Mouse (Mus musculus): ENCODE measurements around the gene Gtf2a1l. TPM values are rescaled to one million over a fixed set of nuclear protein-coding genes. Genes with fewer than 3 reads are reported as not detected.

Gtf2a1l gene
- polyA plus RNA-seq, 1 experiment from 2014 or later: not detected

GRCm38 (mm10) chr17:88641836-88642235 lies 26.6 kb upstream of the Gtf2a1l start:
- Histone ChIP-seq H3K9me3 (ENCODE audit: control insufficient read depth, low read length) (no peaks in the 10 kb centered on the region), H3K4me1 (replicated peaks; ENCODE audit: control insufficient read depth, insufficient read depth) (no peaks in the 10 kb centered on the region), H3K27me3 (ENCODE audit: control insufficient read depth, insufficient read depth, low read length) (no peaks in the 10 kb centered on the region), H3K4me2 (replicated peaks; ENCODE audit: low read depth) (no peak overlapping the region), H3K9ac (ENCODE audit: low read length) (no peak overlapping the region), H3K27ac (replicated peaks) (no peak overlapping the region), H3K36me3 (ENCODE audit: control insufficient read depth, insufficient read depth, low read length) (peaks cover 6% of the 10 kb centered on the region; the same call in 1 of the 2 replicates), H3K4me3 (ENCODE audit: low read depth, low read length) (no peak overlapping the region)
- 85% methylated on average over 8 of the region's 8 CpGs for WGBS
- TF ChIP-seq EP300 (optimal IDR thresholded peaks at IDR 0.05) (no peak), CTCF (IDR thresholded peaks at IDR 0.05; ENCODE audit: low read depth) (no peak)
- no peak for ATAC-seq (ENCODE audit: low FRiP score, low TSS enrichment)
- DNase-seq (ENCODE audit: low spot score): no peak

- peaks cover 9% of the 10 kb centered on the region; the same call in 1 of the 2 replicates for H3K36me3 ChIP-seq (ENCODE audit: control insufficient read depth, insufficient read depth, low read length)
- H3K9ac ChIP-seq (ENCODE audit: low read length): no peak overlapping the region
- H3K27me3 ChIP-seq (ENCODE audit: control insufficient read depth, insufficient read depth, low read length): no peaks in the 10 kb centered on the region
- H3K9me3 ChIP-seq (ENCODE audit: control insufficient read depth, low read length): no peaks in the 10 kb centered on the region
- no peak overlapping the region for H3K4me3 ChIP-seq (ENCODE audit: low read depth, low read length)
- DNase-seq (ENCODE audit: low spot score) (no peak), ATAC-seq (ENCODE audit: low FRiP score, low TSS enrichment) (no peak)
- H3K27ac ChIP-seq (replicated peaks): no peak overlapping the region
- no peak overlapping the region for H3K4me2 ChIP-seq (replicated peaks; ENCODE audit: low read depth)
- no peaks in the 10 kb centered on the region for H3K4me1 ChIP-seq (replicated peaks; ENCODE audit: control insufficient read depth, insufficient read depth)
- no peak for TF ChIP-seq EP300 (optimal IDR thresholded peaks at IDR 0.05)
- TF ChIP-seq CTCF (IDR thresholded peaks at IDR 0.05; ENCODE audit: low read depth): no peak
- 86% methylated on average over 7 of the region's 7 CpGs for WGBS
Measured at GRCm38 (mm10) chr17:88644876-88645275, 23.6 kb upstream of the Gtf2a1l start.

DNA sequence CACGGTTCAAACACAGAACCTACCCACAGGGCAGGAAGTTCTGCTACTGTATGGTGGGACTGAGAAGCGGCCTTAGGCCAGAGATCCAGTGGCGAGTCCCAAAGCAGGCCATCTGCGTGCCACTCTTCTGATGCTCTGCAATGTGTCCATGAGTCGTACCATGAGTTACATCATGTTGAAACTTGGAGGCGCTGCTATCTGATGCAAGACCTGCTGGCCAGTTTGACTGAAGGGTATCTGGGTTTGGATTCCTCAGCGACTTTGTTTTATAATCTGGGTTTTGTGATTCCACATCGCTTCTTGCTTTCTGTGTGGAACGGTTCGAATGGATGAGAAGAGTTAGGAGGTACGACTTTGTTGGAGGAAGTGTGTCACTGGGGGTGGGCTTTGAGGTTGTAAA lies 23.2 kb upstream of the Gtf2a1l start:
- no peak for DNase-seq (ENCODE audit: low spot score)
- 86% methylated on average over 11 of the region's 11 CpGs for WGBS
- Histone ChIP-seq H3K4me1 (replicated peaks; ENCODE audit: control insufficient read depth, insufficient read depth) (no peaks in the 10 kb centered on the region), H3K27ac (replicated peaks) (no peak overlapping the region), H3K27me3 (ENCODE audit: control insufficient read depth, insufficient read depth, low read length) (no peaks in the 10 kb centered on the region), H3K4me2 (replicated peaks; ENCODE audit: low read depth) (no peak overlapping the region), H3K9me3 (ENCODE audit: control insufficient read depth, low read length) (no peaks in the 10 kb centered on the region), H3K4me3 (ENCODE audit: low read depth, low read length) (no peak overlapping the region), H3K36me3 (ENCODE audit: control insufficient read depth, insufficient read depth, low read length) (peaks cover 9% of the 10 kb centered on the region; the same call in 1 of the 2 replicates), H3K9ac (ENCODE audit: low read length) (no peak overlapping the region)
- ATAC-seq (ENCODE audit: low FRiP score, low TSS enrichment): no peak
- TF ChIP-seq CTCF (IDR thresholded peaks at IDR 0.05; ENCODE audit: low read depth): no peak
- no peak for TF ChIP-seq EP300 (optimal IDR thresholded peaks at IDR 0.05)

DNA sequence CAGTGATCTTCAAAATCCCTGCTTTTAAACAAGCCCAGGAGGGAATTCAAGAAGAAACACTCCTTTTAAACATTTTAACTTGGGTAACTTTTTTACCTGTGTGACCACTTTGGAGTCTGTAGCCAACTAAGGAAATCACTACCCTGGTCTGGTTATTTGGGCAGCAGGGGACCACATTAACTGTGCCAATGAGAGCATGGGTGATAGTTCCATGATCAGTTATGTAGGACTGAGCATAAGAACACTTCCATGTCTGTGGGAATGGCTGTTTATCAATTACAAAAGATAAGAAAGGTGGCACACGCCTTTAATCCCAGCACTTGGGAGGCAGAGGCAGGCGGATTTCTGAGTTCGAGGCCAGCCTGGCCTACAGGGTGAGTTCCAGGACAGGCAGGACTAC lies 21.3 kb upstream of the Gtf2a1l start:
- DNase-seq (ENCODE audit: low spot score): no peak
- Histone ChIP-seq H3K9me3 (ENCODE audit: control insufficient read depth, low read length) (no peaks in the 10 kb centered on the region), H3K27ac (replicated peaks) (no peak overlapping the region), H3K9ac (ENCODE audit: low read length) (no peak overlapping the region), H3K4me3 (ENCODE audit: low read depth, low read length) (no peak overlapping the region), H3K36me3 (ENCODE audit: control insufficient read depth, insufficient read depth, low read length) (peaks cover 9% of the 10 kb centered on the region; the same call in 1 of the 2 replicates), H3K4me2 (replicated peaks; ENCODE audit: low read depth) (no peak overlapping the region), H3K4me1 (replicated peaks; ENCODE audit: control insufficient read depth, insufficient read depth) (no peaks in the 10 kb centered on the region), H3K27me3 (ENCODE audit: control insufficient read depth, insufficient read depth, low read length) (no peaks in the 10 kb centered on the region)
- no peak for ATAC-seq (ENCODE audit: low FRiP score, low TSS enrichment)
- WGBS: 91% methylated on average over 3 of the region's 3 CpGs
- no peak for TF ChIP-seq CTCF (IDR thresholded peaks at IDR 0.05; ENCODE audit: low read depth)
- no peak for TF ChIP-seq EP300 (optimal IDR thresholded peaks at IDR 0.05)

- DNase-seq (ENCODE audit: low spot score): peak; percentile 68
- WGBS: 4% methylated on average over 9 of the region's 9 CpGs
- TF ChIP-seq CTCF (IDR thresholded peaks at IDR 0.05; ENCODE audit: low read depth) (peak; percentile 91), EP300 (optimal IDR thresholded peaks at IDR 0.05) (no peak)
Measured at GRCm38 (mm10) chr17:88652010-88652409, 16.4 kb upstream of the Gtf2a1l start.

DNA sequence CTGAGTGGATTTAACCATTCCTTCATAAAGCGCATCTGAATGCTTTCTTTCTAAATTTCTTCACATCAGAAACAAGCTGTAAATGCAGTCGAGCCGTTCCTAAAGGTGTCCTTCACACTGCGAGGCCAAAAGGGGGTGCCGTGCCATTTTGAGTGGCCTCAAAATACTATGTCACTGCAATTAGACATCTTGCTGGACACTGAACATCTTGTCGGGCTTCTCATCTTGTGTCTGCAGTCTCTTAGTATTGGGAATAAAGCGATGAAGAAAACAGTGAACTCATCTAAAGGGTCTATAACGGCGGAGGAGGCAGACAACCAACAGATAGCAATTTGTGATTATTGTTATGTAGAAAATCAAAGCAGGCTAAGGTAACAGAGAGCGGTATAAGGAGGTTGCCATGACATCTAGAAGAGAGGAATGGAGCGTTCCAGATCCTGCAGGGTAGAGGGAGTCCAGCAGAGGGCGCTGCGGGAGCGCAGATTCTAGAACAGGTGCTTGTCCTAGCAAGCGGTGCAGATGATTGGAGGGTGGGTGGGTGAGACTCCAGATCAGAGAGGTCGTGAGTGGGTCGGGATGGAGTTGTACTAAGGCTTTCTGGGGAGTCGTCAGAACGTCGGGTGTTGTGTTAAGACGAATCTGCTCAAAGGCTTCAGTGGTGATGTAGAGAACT lies 15.6 kb upstream of the Gtf2a1l start:
- no peak overlapping the region for H3K4me2 ChIP-seq (replicated peaks; ENCODE audit: low read depth)
- 22% methylated on average over 21 of the region's 21 CpGs for WGBS
- ATAC-seq (ENCODE audit: low FRiP score, low TSS enrichment): 0 out of 2 replicates have a peak, but pooled peaks have one; percentile 47
- H3K27me3 ChIP-seq (ENCODE audit: control insufficient read depth, insufficient read depth, low read length): no peaks in the 10 kb centered on the region
- no peak overlapping the region for H3K9ac ChIP-seq (ENCODE audit: low read length)
- 0 out of 2 replicates have a peak, but pooled peaks cover 3% of the 10 kb centered on the region for H3K36me3 ChIP-seq (ENCODE audit: control insufficient read depth, insufficient read depth, low read length)
- H3K27ac ChIP-seq (replicated peaks): no peak overlapping the region
- peak; percentile 82 for DNase-seq (ENCODE audit: low spot score)
- H3K9me3 ChIP-seq (ENCODE audit: control insufficient read depth, low read length): no peaks in the 10 kb centered on the region
- no peaks in the 10 kb centered on the region for H3K4me1 ChIP-seq (replicated peaks; ENCODE audit: control insufficient read depth, insufficient read depth)
- TF ChIP-seq CTCF (IDR thresholded peaks at IDR 0.05; ENCODE audit: low read depth) (peak; percentile 94), EP300 (optimal IDR thresholded peaks at IDR 0.05) (no peak)
- no peak overlapping the region for H3K4me3 ChIP-seq (ENCODE audit: low read depth, low read length)

More at GRCm38 (mm10) chr17:88652010-88652409, 16.4 kb upstream of the Gtf2a1l start:
- Histone ChIP-seq H3K9ac (ENCODE audit: low read length) (no peak overlapping the region), H3K4me3 (ENCODE audit: low read depth, low read length) (no peak overlapping the region), H3K9me3 (ENCODE audit: control insufficient read depth, low read length) (no peaks in the 10 kb centered on the region), H3K36me3 (ENCODE audit: control insufficient read depth, insufficient read depth, low read length) (0 out of 2 replicates have a peak, but pooled peaks cover 3% of the 10 kb centered on the region), H3K27me3 (ENCODE audit: control insufficient read depth, insufficient read depth, low read length) (no peaks in the 10 kb centered on the region), H3K27ac (replicated peaks) (no peak overlapping the region), H3K4me1 (replicated peaks; ENCODE audit: control insufficient read depth, insufficient read depth) (no peaks in the 10 kb centered on the region), H3K4me2 (replicated peaks; ENCODE audit: low read depth) (no peak overlapping the region)
- no peak for ATAC-seq (ENCODE audit: low FRiP score, low TSS enrichment)
